Mouse (Mus musculus): ENCODE measurements around the gene Elobl.

DNA sequence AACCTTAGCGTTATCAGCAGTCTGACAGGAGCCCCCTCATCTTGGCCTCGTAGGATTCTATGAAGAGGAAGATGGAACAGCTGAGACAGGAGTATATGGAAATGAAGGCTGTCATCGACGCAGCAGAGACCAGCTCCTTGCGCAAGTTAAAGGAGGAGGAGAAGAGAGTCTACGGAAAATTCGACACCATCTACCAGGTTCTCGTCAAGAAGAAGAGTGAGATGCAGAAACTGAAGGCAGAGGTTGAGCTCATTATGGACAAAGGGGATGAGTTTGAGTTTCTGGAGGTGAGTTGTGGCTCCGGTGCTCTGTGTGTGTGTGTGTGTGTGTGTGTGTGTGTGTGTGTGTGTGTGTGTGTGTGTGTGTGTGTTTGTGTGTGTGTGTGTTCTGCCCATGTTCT lies 42.3 kb upstream of the Elobl start:
- no peak for TF ChIP-seq POLR2A (IDR thresholded peaks at IDR 0.05; ENCODE audit: insufficient read depth, low read depth, low read length)
- TF ChIP-seq CTCF (IDR thresholded peaks at IDR 0.05; ENCODE audit: insufficient read depth, low read depth, low read length), result no peak
